Mouse (Mus musculus) limb, embryonic 12.5 days (tissue): ENCODE measurements around the gene Fasl. TPM values are rescaled to one million over a fixed set of nuclear protein-coding genes. Genes with fewer than 3 reads are reported as not detected.

Experiments used
- ATAC-seq: fragments of 200-750 bp; cut with Nextera tagmentation; 2 replicates; pipeline ENCODE4 v1.8.0; 2017; ENCODE audit warnings: low read depth, moderate TSS enrichment; ENCODE audit not compliant: insufficient number of reproducible peaks, insufficient read depth, low FRiP score, low TSS enrichment
- H3K27ac ChIP-seq: fragments of 300-500 bp; sonication (generic); 2 replicates; pipeline ENCODE4 v1.5.1; 2016; ENCODE audit warnings: mild to moderate bottlenecking, moderate library complexity
- H3K27me3 ChIP-seq: fragments of 300-500 bp; sonication (generic); 2 replicates; pipeline ENCODE4 v1.6.1; 2016; ENCODE audit warnings: mild to moderate bottlenecking, moderate library complexity
- H3K36me3 ChIP-seq: fragments of 300-500 bp; sonication (generic); 2 replicates; pipeline ENCODE4 v1.6.1; 2016; ENCODE audit warnings: mild to moderate bottlenecking, moderate library complexity
- H3K4me1 ChIP-seq: fragments of 300-500 bp; sonication (generic); replicated peaks from 2 replicates; pipeline ENCODE4 v1.6.1; 2016
- H3K4me2 ChIP-seq: fragments of 300-500 bp; sonication (generic); 2 replicates; pipeline ENCODE4 v1.6.1; 2016; ENCODE audit warnings: mild to moderate bottlenecking, moderate library complexity
- H3K4me3 ChIP-seq: fragments of 300-500 bp; sonication (generic); replicated peaks from 2 replicates; pipeline ENCODE4 v1.5.1; 2016; ENCODE audit warnings: mild to moderate bottlenecking
- H3K9ac ChIP-seq: fragments of 300-500 bp; sonication (generic); replicated peaks from 2 replicates; pipeline ENCODE4 v1.6.1; 2016; ENCODE audit warnings: mild to moderate bottlenecking, moderate library complexity
- H3K9me3 ChIP-seq: fragments of 300-500 bp; sonication (generic); 2 replicates; pipeline ENCODE4 v1.6.1; 2016; ENCODE audit warnings: mild to moderate bottlenecking, moderate library complexity
- WGBS: fragments of 180-500 bp; shearing (Covaris S2); methylation state at CpG from one replicate; pipeline ENCODE4 v1.1.7; 2016; 5-methylcytosine and 5-hydroxymethylcytosine counted together
- polyA plus RNA-seq: library from polyadenylated mRNA; unstranded; fragments of >200 nt; fragmentation: Nextera tagmentation; extraction: Ambion mirVana; gene quantifications from 2 replicates; pipeline ENCODE4 v1.2.1, GENCODE M21; 2016

The Fasl gene
- polyA plus RNA-seq, 1 experiment from 2014 or later = not detected

GRCm38 (mm10) chr1:161756547-161756946, 31.7 kb downstream of the Fasl start:
- H3K9ac ChIP-seq = no peak overlapping the region
- no peaks in the 10 kb centered on the region for H3K27me3 ChIP-seq
- no peaks in the 10 kb centered on the region for H3K9me3 ChIP-seq
- WGBS = 90% methylated on average over 3 of the region's 3 CpGs
- H3K4me1 ChIP-seq = no peaks in the 10 kb centered on the region
- no peaks in the 10 kb centered on the region for H3K36me3 ChIP-seq
- no peak overlapping the region for H3K4me2 ChIP-seq
- H3K27ac ChIP-seq = no peak overlapping the region
- no peak for ATAC-seq
- no peak overlapping the region for H3K4me3 ChIP-seq

GRCm38 (mm10) chr1:161751311-161751710, 37.0 kb downstream of the Fasl start:
- Histone ChIP-seq H3K27me3 (no peaks in the 10 kb centered on the region; the same call in 1 of the 2 replicates), H3K4me1 (no peaks in the 10 kb centered on the region; the same call in 1 of the 2 replicates), H3K27ac (no peak overlapping the region), H3K9me3 (no peaks in the 10 kb centered on the region), H3K36me3 (no peaks in the 10 kb centered on the region), H3K4me2 (no peak overlapping the region), H3K4me3 (no peak overlapping the region), H3K9ac (no peak overlapping the region)
- ATAC-seq = no peak
- WGBS = 71% methylated on average over 8 of the region's 8 CpGs

GRCm38 (mm10) chr1:161750471-161751041, 37.7 kb downstream of the Fasl start:
- 74% methylated on average over 8 of the region's 8 CpGs for WGBS
- Histone ChIP-seq H3K9me3 (no peaks in the 10 kb centered on the region), H3K4me2 (no peak overlapping the region), H3K27ac (no peak overlapping the region), H3K4me1 (no peaks in the 10 kb centered on the region; the same call in 1 of the 2 replicates), H3K9ac (no peak overlapping the region), H3K36me3 (no peaks in the 10 kb centered on the region), H3K4me3 (no peak overlapping the region), H3K27me3 (no peaks in the 10 kb centered on the region; the same call in 1 of the 2 replicates)
- no peak for ATAC-seq

- Histone ChIP-seq H3K4me1 (no peaks in the 10 kb centered on the region; the same call in 1 of the 2 replicates), H3K4me2 (no peak overlapping the region), H3K27ac (no peak overlapping the region), H3K4me3 (no peak overlapping the region), H3K27me3 (no peaks in the 10 kb centered on the region; the same call in 1 of the 2 replicates), H3K9ac (no peak overlapping the region), H3K9me3 (no peaks in the 10 kb centered on the region), H3K36me3 (no peaks in the 10 kb centered on the region)
- 90% methylated on average over 6 of the region's 6 CpGs for WGBS
- ATAC-seq = no peak
These were observed 39.6 kb downstream of the Fasl start for GRCm38 (mm10) chr1:161748685-161749084.

- Histone ChIP-seq H3K9me3 (no peaks in the 10 kb centered on the region), H3K4me3 (no peak overlapping the region), H3K27me3 (no peaks in the 10 kb centered on the region; the same call in 1 of the 2 replicates), H3K36me3 (no peaks in the 10 kb centered on the region), H3K9ac (no peak overlapping the region), H3K27ac (no peak overlapping the region), H3K4me1 (no peaks in the 10 kb centered on the region; the same call in 1 of the 2 replicates), H3K4me2 (no peak overlapping the region)
- ATAC-seq = no peak
- 48% methylated on average over 8 of the region's 8 CpGs for WGBS
These were observed 40.2 kb downstream of the Fasl start for GRCm38 (mm10) chr1:161748138-161748537.

GRCm38 (mm10) chr1:161746542-161747302, 41.6 kb downstream of the Fasl start:
- no peak overlapping the region for H3K4me3 ChIP-seq
- ATAC-seq = no peak
- WGBS = 82% methylated on average over 25 of the region's 25 CpGs
- H3K27ac ChIP-seq = no peak overlapping the region
- H3K27me3 ChIP-seq = no peaks in the 10 kb centered on the region; the same call in 1 of the 2 replicates
- H3K4me1 ChIP-seq = no peaks in the 10 kb centered on the region; the same call in 1 of the 2 replicates
- no peaks in the 10 kb centered on the region for H3K9me3 ChIP-seq
- no peaks in the 10 kb centered on the region for H3K36me3 ChIP-seq
- H3K9ac ChIP-seq = no peak overlapping the region
- H3K4me2 ChIP-seq = no peak overlapping the region

- ATAC-seq = no peak
- no peak overlapping the region for H3K4me3 ChIP-seq
- H3K27me3 ChIP-seq = no peaks in the 10 kb centered on the region; the same call in 1 of the 2 replicates
- no peaks in the 10 kb centered on the region for H3K4me1 ChIP-seq
- no peak overlapping the region for H3K4me2 ChIP-seq
- no peaks in the 10 kb centered on the region for H3K36me3 ChIP-seq
- no peak overlapping the region for H3K27ac ChIP-seq
- no peak overlapping the region for H3K9ac ChIP-seq
- 88% methylated on average over 4 of the region's 4 CpGs for WGBS
- no peaks in the 10 kb centered on the region for H3K9me3 ChIP-seq
These were observed 43.4 kb downstream of the Fasl start for GRCm38 (mm10) chr1:161744855-161745254.

GRCm38 (mm10) chr1:161744209-161744608, 44.1 kb downstream of the Fasl start:
- Histone ChIP-seq H3K4me1 (no peaks in the 10 kb centered on the region), H3K27me3 (no peaks in the 10 kb centered on the region; the same call in 1 of the 2 replicates), H3K4me2 (no peak overlapping the region), H3K9ac (no peak overlapping the region), H3K27ac (no peak overlapping the region), H3K9me3 (no peaks in the 10 kb centered on the region), H3K36me3 (no peaks in the 10 kb centered on the region), H3K4me3 (no peak overlapping the region)
- no peak for ATAC-seq
- WGBS = 86% methylated on average over 4 of the region's 4 CpGs

GRCm38 (mm10) chr1:161742481-161743267, 45.6 kb downstream of the Fasl start:
- Histone ChIP-seq H3K9me3 (no peaks in the 10 kb centered on the region), H3K4me1 (no peaks in the 10 kb centered on the region), H3K27me3 (no peaks in the 10 kb centered on the region; the same call in 1 of the 2 replicates), H3K9ac (no peak overlapping the region), H3K4me3 (no peak overlapping the region), H3K27ac (no peak overlapping the region), H3K4me2 (no peak overlapping the region), H3K36me3 (no peaks in the 10 kb centered on the region)
- no peak for ATAC-seq
- 87% methylated on average over 16 of the region's 16 CpGs for WGBS

GRCm38 (mm10) chr1:161736848-161737247, 51.4 kb downstream of the Fasl start:
- Histone ChIP-seq H3K4me2 (no peak overlapping the region), H3K27me3 (peaks cover 5% of the 10 kb centered on the region), H3K36me3 (no peaks in the 10 kb centered on the region), H3K4me1 (no peaks in the 10 kb centered on the region), H3K9me3 (no peaks in the 10 kb centered on the region), H3K4me3 (no peak overlapping the region), H3K27ac (no peak overlapping the region), H3K9ac (no peak overlapping the region)
- 9% methylated on average over 3 of the region's 3 CpGs for WGBS
- no peak for ATAC-seq

GRCm38 (mm10) chr1:161736255-161736654, 52.0 kb downstream of the Fasl start:
- WGBS = 90% methylated on average over 3 of the region's 3 CpGs
- no peaks in the 10 kb centered on the region for H3K4me1 ChIP-seq
- H3K36me3 ChIP-seq = no peaks in the 10 kb centered on the region
- H3K4me3 ChIP-seq = no peak overlapping the region
- H3K27me3 ChIP-seq = peaks cover 5% of the 10 kb centered on the region
- H3K9ac ChIP-seq = no peak overlapping the region
- no peak for ATAC-seq
- H3K9me3 ChIP-seq = no peaks in the 10 kb centered on the region
- H3K27ac ChIP-seq = no peak overlapping the region
- no peak overlapping the region for H3K4me2 ChIP-seq
